Mouse (Mus musculus) heart, adult 8-10 months (tissue): ENCODE data around the gene Zswim1. TPM values are rescaled to one million over a fixed set of nuclear protein-coding genes. Genes with fewer than 3 reads are reported as not detected.
A peak's percentile ranks its signal among the peaks of the same experiment; 100 is the strongest.
"Not testable (repeated sequence)": the region's sequence is repeated elsewhere in the genome, so short reads cannot be mapped to it uniquely, and the experiment has no call there.

ENCODE experiments used
- DNase-seq: peaks from one replicate; pipeline ENCODE4 v3.0.0; 2022; ENCODE audit warnings: low spot score
- total RNA-seq, 4 experiments: library from RNA; stranded (reverse); gene quantifications; 2 replicates each; pipeline ENCODE4 v1.2.4; 2022

The Zswim1 gene
- total RNA-seq, 4 experiments from 2014 or later = 4.6 to 6.1 (median 5.1) TPM

DNA sequence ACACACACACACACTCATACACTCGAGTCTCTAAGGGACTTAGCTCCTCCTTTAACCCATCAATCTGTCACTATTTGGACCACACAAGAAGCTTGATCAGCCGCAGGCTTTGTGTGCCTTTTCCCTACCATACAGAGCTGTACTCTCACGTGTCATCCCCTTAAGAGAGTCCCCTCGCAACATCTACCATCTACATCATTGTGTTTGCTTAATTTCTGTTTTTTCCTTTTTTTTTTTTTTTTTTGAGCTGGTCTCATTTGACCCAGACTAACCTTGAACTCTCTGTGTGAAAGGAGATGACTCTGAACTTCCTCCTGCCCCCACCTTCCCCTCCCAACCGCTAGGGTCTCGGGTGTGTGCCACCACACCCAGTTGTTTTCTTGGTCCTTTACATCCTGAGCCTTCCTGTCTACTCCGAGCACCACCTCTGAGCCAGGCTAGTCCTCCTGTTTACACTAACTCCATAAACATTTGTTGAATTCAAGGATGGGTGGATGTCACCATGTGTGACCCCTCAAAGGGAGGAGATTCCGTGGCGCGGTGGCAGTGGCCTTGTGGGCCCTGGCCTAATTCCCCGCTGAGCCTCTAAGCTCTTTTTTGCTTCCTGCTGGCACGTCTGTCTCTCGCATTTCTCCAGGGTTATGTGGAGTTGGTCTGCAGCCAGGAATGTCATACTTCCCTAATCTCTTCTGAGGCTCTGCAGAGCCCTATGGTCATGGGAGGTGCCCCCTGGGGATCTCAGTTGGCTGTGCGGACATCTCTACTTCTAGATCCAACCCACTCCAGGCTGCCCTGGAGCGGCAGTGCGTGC is 44.5 kb downstream of the Zswim1 start:
- peak; percentile 89 for DNase-seq

DNA sequence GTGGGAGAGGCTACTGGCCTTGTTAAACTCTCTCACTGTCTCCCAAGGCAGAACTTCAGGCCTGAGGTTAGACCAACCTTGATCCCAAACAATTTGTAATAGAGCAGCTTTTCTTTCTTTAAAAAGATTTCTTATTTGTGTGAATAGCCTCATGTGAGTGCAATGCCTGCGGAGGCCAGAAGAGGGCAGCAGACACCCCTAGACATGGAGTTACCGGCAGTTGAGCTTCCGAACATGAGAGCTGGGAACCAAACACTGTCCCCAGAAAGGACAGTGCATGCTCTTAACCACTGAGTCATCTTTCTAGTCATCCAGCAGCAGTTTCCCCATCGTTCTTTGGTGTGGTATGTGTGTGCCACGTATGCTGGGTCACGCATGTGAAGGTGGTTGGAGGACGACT is 45.1 kb downstream of the Zswim1 start:
- no peak for DNase-seq

DNA sequence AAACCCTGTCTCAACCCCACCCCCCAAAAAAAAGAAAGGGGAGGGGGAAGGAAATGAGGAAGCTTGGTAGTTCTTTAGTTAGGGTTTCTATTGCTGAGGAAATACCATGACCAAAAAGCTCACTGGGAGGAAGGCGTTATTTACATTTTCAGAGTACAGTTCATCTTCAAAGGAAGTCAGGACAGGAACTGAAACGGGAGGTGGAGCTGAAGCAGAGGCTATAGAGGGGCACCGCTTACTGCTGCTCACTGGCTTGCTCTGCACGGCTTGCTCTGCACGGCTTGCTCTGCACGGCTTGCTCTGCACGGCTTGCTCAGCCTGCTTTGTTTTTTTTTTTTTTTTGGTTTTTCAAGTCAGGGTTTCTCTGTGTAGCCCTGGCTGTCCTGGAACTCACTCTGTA is 46.0 kb downstream of the Zswim1 start:
- DNase-seq = no peak

DNA sequence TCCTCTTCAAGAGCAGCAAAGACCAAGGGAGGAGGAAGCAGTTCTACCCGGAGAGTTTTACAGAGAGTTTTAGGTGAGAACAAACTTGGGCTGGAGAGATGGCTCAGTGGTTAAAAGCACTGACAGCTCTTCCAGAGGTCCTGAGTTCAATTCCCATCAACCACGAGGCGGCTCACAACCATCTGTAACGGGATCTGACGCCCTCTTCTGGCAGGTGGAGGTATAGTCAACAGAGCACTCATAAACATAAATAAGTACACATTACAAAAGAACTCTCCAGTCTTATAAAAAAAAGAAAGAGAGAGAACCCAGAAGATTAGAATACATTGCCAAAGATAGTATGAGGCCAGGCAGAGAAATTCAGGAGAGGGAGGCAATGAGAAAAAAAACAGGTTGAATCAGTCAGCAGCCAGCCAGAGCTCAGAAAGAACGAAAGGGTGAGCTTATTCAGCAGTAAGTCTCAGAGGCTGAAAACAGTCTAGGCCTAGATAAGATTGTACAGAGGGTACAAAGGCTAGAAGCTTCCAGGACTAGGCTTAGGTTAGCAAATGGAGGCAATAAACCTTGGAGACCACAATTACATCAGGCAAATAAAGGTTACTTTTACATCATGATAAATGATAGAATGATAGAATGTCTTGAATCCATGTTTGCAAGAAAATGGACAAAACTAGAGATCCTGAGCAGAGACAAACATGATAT is 49.3 kb downstream of the Zswim1 start:
- DNase-seq = no peak

GRCm38 (mm10) chr2:164873621-164874020 is 51.1 kb downstream of the Zswim1 start:
- no peak for DNase-seq

DNA sequence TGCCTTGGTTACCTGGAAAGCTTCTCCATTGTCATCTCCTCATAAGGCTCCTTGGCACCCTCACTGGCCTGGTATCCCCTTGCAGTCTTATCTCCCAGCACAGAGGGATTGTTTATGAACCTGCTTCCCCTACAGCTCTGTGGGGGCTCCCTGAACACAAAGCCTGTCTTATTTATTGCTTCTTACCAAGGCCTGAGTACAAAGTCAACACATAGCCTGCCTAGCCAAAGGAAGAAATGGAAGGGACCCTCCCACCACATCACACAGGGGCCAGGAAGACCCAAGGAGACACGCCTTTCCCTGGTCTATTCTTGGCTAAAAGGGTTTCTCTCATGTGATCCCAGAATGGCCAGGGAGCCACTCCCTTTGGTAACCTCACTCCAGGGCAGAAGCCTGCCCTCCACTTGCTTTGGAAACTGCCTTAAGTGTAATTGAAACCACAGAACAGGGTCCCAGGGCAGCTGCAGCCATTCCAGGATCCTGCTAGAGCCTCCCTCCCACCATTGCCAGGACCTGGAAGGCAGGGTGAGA is 51.8 kb downstream of the Zswim1 start:
- peak; percentile 82 for DNase-seq

GRCm38 (mm10) chr2:164875648-164876047 is 53.2 kb downstream of the Zswim1 start:
- not testable (repeated sequence) for DNase-seq

Other genes with a start within 250 kb of the Zswim1 start
- not detected for gene Spint3, start 249.2 kb upstream of the Zswim1 start, total RNA-seq
- gene Wfdc6a, start 237.2 kb upstream of the Zswim1 start, total RNA-seq = under 1 TPM in 1 of 4 experiments, not detected in 3; 0.49 TPM
- gene Eppin, start 229.1 kb upstream of the Zswim1 start, total RNA-seq = not detected
- gene Wfdc6b, start 209.2 kb upstream of the Zswim1 start, total RNA-seq = not detected
- gene Wfdc8, start 209.1 kb upstream of the Zswim1 start, total RNA-seq = not detected
- not detected for gene Wfdc16, start 183.9 kb upstream of the Zswim1 start, total RNA-seq
- not detected for gene Wfdc10, start 166.6 kb upstream of the Zswim1 start, total RNA-seq
- not detected for gene Wfdc9, start 166.1 kb upstream of the Zswim1 start, total RNA-seq
- not detected for gene Wfdc11, start 148.6 kb upstream of the Zswim1 start, total RNA-seq
- under 1 TPM in 1 of 4 experiments, not detected in 3; 0.24 TPM for gene Wfdc13, start 137.6 kb upstream of the Zswim1 start, total RNA-seq
- gene Spint4, start 124.2 kb upstream of the Zswim1 start, total RNA-seq = not detected
- gene Spint5, start 107.4 kb upstream of the Zswim1 start, total RNA-seq = not detected
- under 1 TPM in 2 of 4 experiments, not detected in 2; 0.30 to 0.83 TPM for gene Wfdc3, start 76.8 kb upstream of the Zswim1 start, total RNA-seq
- 10 to 100 TPM; 20.4 to 28.2 (median 26.9) TPM for gene Dnttip1, start 76.7 kb upstream of the Zswim1 start, total RNA-seq
- 1 to 10 TPM in 2 of 4 experiments, under 1 TPM in 2; 0.47 to 2.7 (median 1.4) TPM for gene Ube2c, start 52.8 kb upstream of the Zswim1 start, total RNA-seq
- 1 to 10 TPM; 2.9 to 7.2 (median 3.1) TPM for gene Tnnc2, start 42.7 kb upstream of the Zswim1 start, total RNA-seq
- 10 to 100 TPM; 23.1 to 24.9 (median 23.5) TPM for gene Snx21, start 36.9 kb upstream of the Zswim1 start, total RNA-seq
- 10 to 100 TPM; 12.3 to 13.3 (median 12.6) TPM for gene Acot8, start 17.8 kb upstream of the Zswim1 start, total RNA-seq
- 1 to 10 TPM; 2.2 to 2.7 (median 2.5) TPM for gene Zswim3, start 17.6 kb upstream of the Zswim1 start, total RNA-seq
- 1 to 10 TPM in 1 of 4 experiments, under 1 TPM in 2, not detected in 1; 0.66 to 1.2 (median 0.80) TPM for gene Spata25, start 5.9 kb downstream of the Zswim1 start, total RNA-seq
- gene Ctsa, start 10.2 kb downstream of the Zswim1 start, total RNA-seq = 100 to 1,000 TPM in 3 of 4 experiments, 10 to 100 TPM in 1; 94.7 to 106 (median 103) TPM
- gene Neurl2, start 10.8 kb downstream of the Zswim1 start, total RNA-seq = 10 to 100 TPM; 53.8 to 59.3 (median 58.1) TPM
- 10 to 100 TPM; 32.8 to 40.4 (median 35.7) TPM for gene Pltp, start 35.0 kb downstream of the Zswim1 start, total RNA-seq
- gene Pcif1, start 56.6 kb downstream of the Zswim1 start, total RNA-seq = 10 to 100 TPM; 23.3 to 34.7 (median 33.0) TPM
- gene Zfp335, start 89.1 kb downstream of the Zswim1 start, total RNA-seq = 1 to 10 TPM; 7.6 to 8.5 (median 8.2) TPM
- 1 to 10 TPM in 2 of 4 experiments, under 1 TPM in 2; 0.84 to 1.2 (median 0.98) TPM for gene Mmp9, start 118.1 kb downstream of the Zswim1 start, total RNA-seq
- gene Slc12a5, start 138.1 kb downstream of the Zswim1 start, total RNA-seq = 1 to 10 TPM; 1.2 to 4.2 (median 2.8) TPM
- gene Ncoa5, start 212.2 kb downstream of the Zswim1 start, total RNA-seq = 10 to 100 TPM; 15.2 to 18.9 (median 18.6) TPM
- gene Cd40, start 232.9 kb downstream of the Zswim1 start, total RNA-seq = 1 to 10 TPM; 1.6 to 2.4 (median 1.9) TPM